Mouse (Mus musculus) CH12.LX (cell line): ENCODE results near the gene Phf3. TPM values are rescaled to one million over a fixed set of nuclear protein-coding genes. Genes with fewer than 3 reads are reported as not detected.

Experiments
- DNase-seq: peaks from one replicate; pipeline ENCODE4 v3.0.0-alpha.2; 2013; ENCODE audit errors: extremely low read depth
- H3K27ac ChIP-seq: 2 replicates; pipeline ENCODE4 v1.5.1; 2012; ENCODE audit warnings: low read depth, mild to moderate bottlenecking, control low read depth, moderate library complexity; ENCODE audit not compliant: insufficient read depth
- H3K27me3 ChIP-seq: replicated peaks from 2 replicates; pipeline ENCODE3; 2012; ENCODE audit warnings: inconsistent platforms
- H3K36me3 ChIP-seq, 2 experiments: replicated peaks in 1 of 2; 2 replicates each; pipeline versions ENCODE3 to v1.6.1; 2012; ENCODE audit warnings: inconsistent platforms in 1 of 2, low read length in 1 of 2, mild to moderate bottlenecking in 1 of 2, mixed read lengths in 1 of 2, moderate library complexity in 1 of 2; ENCODE audit not compliant: control insufficient read depth in 1 of 2, insufficient read depth in 1 of 2
- H3K4me1 ChIP-seq, 2 experiments: 2 replicates each; pipeline ENCODE4 v1.6.1; 2012; ENCODE audit warnings: inconsistent platforms in 1 of 2, moderate library complexity in 1 of 2; ENCODE audit not compliant: insufficient read depth in 2 of 2, control insufficient read depth in 1 of 2
- H3K4me2 ChIP-seq: 2 replicates; pipeline ENCODE4 v1.6.1; 2012; ENCODE audit warnings: low read depth, mild to moderate bottlenecking, control low read depth; ENCODE audit not compliant: poor library complexity, insufficient read depth, severe bottlenecking
- H3K4me3 ChIP-seq, 3 experiments: fragments of 150-350 bp in 1 of 3; sonication (generic) in 1 of 3; replicated peaks in 1 of 3; 2 replicates each; pipeline versions ENCODE3 to v1.5.1; 2011 to 2012; ENCODE audit warnings: low read depth in 2 of 3, low read length in 2 of 3, mild to moderate bottlenecking in 2 of 3, moderate library complexity in 2 of 3, control low read depth in 1 of 3, improper control_type of control experiment in 1 of 3, inconsistent platforms in 1 of 3, mixed read lengths in 1 of 3; ENCODE audit not compliant: poor library complexity in 1 of 3
- H3K79me2 ChIP-seq: replicated peaks from 2 replicates; pipeline ENCODE4 v1.6.1; 2012; ENCODE audit warnings: mild to moderate bottlenecking, moderate library complexity; ENCODE audit not compliant: control insufficient read depth, poor library complexity, insufficient read depth, severe bottlenecking; ENCODE audit errors: extremely low read depth
- H3K9ac ChIP-seq: 2 replicates; pipeline ENCODE4 v1.6.1; 2012; ENCODE audit warnings: low read depth, mild to moderate bottlenecking, control low read depth, moderate library complexity; ENCODE audit not compliant: insufficient read depth
- H3K9me3 ChIP-seq: replicated peaks from 2 replicates; pipeline ENCODE3; 2012; ENCODE audit warnings: low read length, inconsistent platforms, mixed read lengths
- BHLHE40 ChIP-seq: IDR thresholded peaks from 2 replicates; pipeline ENCODE4 v1.6.1; 2011; ENCODE audit warnings: mild to moderate bottlenecking, low read depth, low read length, improper control_type of control experiment
- CTCF ChIP-seq, 2 experiments: IDR thresholded peaks in 1 of 2; conservative IDR thresholded peaks in 1 of 2; 2 replicates each; pipeline ENCODE4 v1.5.1; 2011 to 2012; ENCODE audit warnings: low read depth in 2 of 2, low read length in 2 of 2, improper control_type of control experiment in 1 of 2, inconsistent platforms in 1 of 2, mild to moderate bottlenecking in 1 of 2, moderate library complexity in 1 of 2
- ELF1 ChIP-seq: IDR thresholded peaks from 2 replicates; pipeline ENCODE4 v1.6.1; 2014; ENCODE audit warnings: low read depth, mild to moderate bottlenecking, inconsistent platforms, low read length, improper control_type of control experiment
- EP300 ChIP-seq: IDR thresholded peaks from 2 replicates; pipeline ENCODE4 v1.6.1; 2011; ENCODE audit warnings: low read length, improper control_type of control experiment
- ETS1 ChIP-seq: conservative IDR thresholded peaks from 2 replicates; pipeline ENCODE4 v1.6.1; 2012; ENCODE audit warnings: low read depth, mild to moderate bottlenecking, inconsistent platforms, low read length, improper control_type of control experiment, moderate library complexity
- HCFC1 ChIP-seq: IDR thresholded peaks from 2 replicates; pipeline ENCODE4 v1.6.1; 2012; ENCODE audit warnings: low read depth, mild to moderate bottlenecking, inconsistent platforms, low read length, improper control_type of control experiment
- IRF4 ChIP-seq: IDR thresholded peaks from 2 replicates; pipeline ENCODE4 v1.6.1; 2014; ENCODE audit warnings: low read depth, mild to moderate bottlenecking, inconsistent platforms, low read length, improper control_type of control experiment
- JUN ChIP-seq: IDR thresholded peaks from 2 replicates; pipeline ENCODE4 v1.6.1; 2011; ENCODE audit warnings: low read depth, mild to moderate bottlenecking, low read length, improper control_type of control experiment, moderate library complexity; ENCODE audit not compliant: insufficient read depth
- MEF2A ChIP-seq: IDR thresholded peaks from 2 replicates; pipeline ENCODE4 v1.6.1; 2014; ENCODE audit warnings: low read depth, mild to moderate bottlenecking, inconsistent platforms, low read length, improper control_type of control experiment, borderline replicate concordance
- MXI1 ChIP-seq: IDR thresholded peaks from 2 replicates; pipeline ENCODE4 v1.6.1; 2011; ENCODE audit warnings: mild to moderate bottlenecking, low read depth, low read length, improper control_type of control experiment
- NRF1 ChIP-seq: IDR thresholded peaks from 2 replicates; pipeline ENCODE4 v1.6.1; 2014; ENCODE audit warnings: low read depth, mild to moderate bottlenecking, inconsistent platforms, low read length, improper control_type of control experiment, moderate library complexity
- POLR2A ChIP-seq: IDR thresholded peaks from 2 replicates; pipeline ENCODE4 v1.6.1; 2011; ENCODE audit warnings: low read depth, mild to moderate bottlenecking, improper control_type of control experiment, low read length
- POLR2AphosphoS2 ChIP-seq: IDR thresholded peaks from 2 replicates; pipeline ENCODE4 v1.6.1; 2011; ENCODE audit warnings: low read depth, low read length, improper control_type of control experiment
- RCOR1 ChIP-seq: conservative IDR thresholded peaks from 2 replicates; pipeline ENCODE4 v1.6.1; 2012; ENCODE audit warnings: low read depth, mild to moderate bottlenecking, inconsistent platforms, low read length, improper control_type of control experiment
- SIN3A ChIP-seq: IDR thresholded peaks from 2 replicates; pipeline ENCODE4 v1.6.1; 2012; ENCODE audit warnings: low read length, improper control_type of control experiment, inconsistent platforms
- SMC3 ChIP-seq: IDR thresholded peaks from 2 replicates; pipeline ENCODE4 v1.6.1; 2011; ENCODE audit warnings: low read depth, low read length, improper control_type of control experiment
- TBP ChIP-seq: conservative IDR thresholded peaks from 2 replicates; pipeline ENCODE4 v1.6.1; 2011; ENCODE audit warnings: low read depth, low read length, improper control_type of control experiment
- TCF12 ChIP-seq: IDR thresholded peaks from 2 replicates; pipeline ENCODE4 v1.6.1; 2014; ENCODE audit warnings: low read depth, mild to moderate bottlenecking, inconsistent platforms, low read length, improper control_type of control experiment
- USF1 ChIP-seq: IDR thresholded peaks from 2 replicates; pipeline ENCODE4 v1.6.1; 2014; ENCODE audit warnings: low read depth, mild to moderate bottlenecking, inconsistent platforms, low read length, improper control_type of control experiment
- ZC3H11A ChIP-seq: IDR thresholded peaks from 2 replicates; pipeline ENCODE4 v1.6.1; 2012; ENCODE audit warnings: low read depth, mild to moderate bottlenecking, inconsistent platforms, low read length, improper control_type of control experiment
- ZKSCAN1 ChIP-seq: IDR thresholded peaks from 2 replicates; pipeline ENCODE4 v1.6.1; 2012; ENCODE audit warnings: low read depth, inconsistent platforms, low read length, improper control_type of control experiment, borderline replicate concordance
- ZMIZ1 ChIP-seq: IDR thresholded peaks from 2 replicates; pipeline ENCODE4 v1.6.1; 2012; ENCODE audit warnings: low read depth, mild to moderate bottlenecking, inconsistent platforms, low read length, improper control_type of control experiment
- dilution Hi-C: fragments of 300-500 bp; cut with MboI; formaldehyde crosslinking; loops from 2 replicates; pipeline ENCODE4 v1.14.3; 2020; ENCODE audit warnings: low sequenced_read_pairs; ENCODE audit not compliant: extremely low pct_unique_long_range_greater_than_20kb, extremely low pct_ligation_motif_present
- in situ Hi-C: fragments of 300-500 bp; cut with MboI; formaldehyde crosslinking; loops from 3 replicates; pipeline ENCODE4 v1.14.3; 2019; ENCODE audit warnings: low sequenced_read_pairs, low pct_ligation_motif_present, low pct_unique_long_range_greater_than_20kb, mixed read lengths
- polyA plus RNA-seq: library from polyadenylated mRNA; unstranded; fragments of >175 nt; gene quantifications from 2 replicates; pipeline ENCODE4 v1.2.1, GENCODE M21; 2012; ENCODE audit warnings: low read depth; ENCODE audit not compliant: insufficient read length
- total RNA-seq, 2 experiments: library from RNA; depleted of rRNA; stranded (reverse); fragments of 300-350 nt in 1 of 2; fragments of >200 nt in 1 of 2; gene quantifications; 2 replicates each; pipeline ENCODE4 v1.2.3; 2012 to 2014

The Phf3 gene
- total and polyA plus RNA-seq, 3 experiments: 38.8 to 54.1 (median 40.6) TPM

DNA sequence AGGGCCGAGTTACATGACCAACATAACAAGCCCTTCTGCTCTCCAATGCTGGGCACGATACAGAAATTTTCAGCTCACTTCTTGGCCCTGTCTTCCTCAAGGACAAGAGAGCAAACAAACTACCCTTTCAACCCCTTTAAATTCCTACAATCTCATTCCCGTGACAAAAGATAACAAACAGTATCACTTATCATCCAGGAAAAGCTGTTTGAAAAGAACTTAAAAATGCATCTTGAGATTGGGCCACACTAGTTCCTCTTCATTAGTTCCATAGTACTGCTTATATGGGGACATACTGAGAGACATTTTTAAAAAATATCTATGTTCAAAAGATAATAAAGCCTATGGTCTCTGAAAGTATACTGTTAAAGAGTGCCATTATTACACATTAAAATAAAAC is 23.8 kb downstream of the Phf3 start:
- Histone ChIP-seq H3K4me3 (no peak overlapping the region), H3K9me3 (no peaks in the 10 kb centered on the region), H3K27ac (no peak overlapping the region), H3K4me1 (peaks cover 0 to 18% of the 10 kb centered on the region in 2 experiments; a peak in 2 of 4 replicates), H3K4me2 (no peak overlapping the region), H3K36me3 (peaks cover 8 to 47% of the 10 kb centered on the region in 2 experiments), H3K27me3 (no peaks in the 10 kb centered on the region), H3K9ac (no peak overlapping the region), H3K79me2 (peaks cover 14% of the 10 kb centered on the region; the same call in 1 of the 2 replicates)
- no peak for DNase-seq
- in situ Hi-C loops (no loop called here), dilution Hi-C loops (no loop called here)
- no peak for TF ChIP-seq ETS1
- TF ChIP-seq USF1: no peak
- no peak for TF ChIP-seq RCOR1
- no peak for TF ChIP-seq POLR2AphosphoS2
- TF ChIP-seq HCFC1: no peak

DNA sequence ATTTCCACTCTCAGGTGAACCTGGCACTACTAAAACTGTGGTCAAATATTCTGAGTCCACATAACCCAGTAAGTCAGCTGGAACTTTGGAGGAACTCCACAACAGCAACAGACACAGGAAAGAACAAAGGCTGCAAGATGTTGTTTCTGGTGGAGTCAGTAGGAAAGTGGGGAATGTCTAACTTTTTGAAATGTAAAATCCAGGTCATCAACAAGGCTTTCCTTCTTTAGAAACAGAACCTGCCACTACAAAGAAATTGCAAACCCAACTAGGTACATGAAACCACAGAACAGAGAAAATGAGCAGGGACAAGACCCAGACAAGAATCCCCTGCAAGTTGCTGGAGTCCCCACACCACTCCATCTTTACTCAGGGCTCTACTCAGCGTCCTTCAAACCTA is 26.0 kb downstream of the Phf3 start:
- dilution Hi-C loops: no loop called here

DNA sequence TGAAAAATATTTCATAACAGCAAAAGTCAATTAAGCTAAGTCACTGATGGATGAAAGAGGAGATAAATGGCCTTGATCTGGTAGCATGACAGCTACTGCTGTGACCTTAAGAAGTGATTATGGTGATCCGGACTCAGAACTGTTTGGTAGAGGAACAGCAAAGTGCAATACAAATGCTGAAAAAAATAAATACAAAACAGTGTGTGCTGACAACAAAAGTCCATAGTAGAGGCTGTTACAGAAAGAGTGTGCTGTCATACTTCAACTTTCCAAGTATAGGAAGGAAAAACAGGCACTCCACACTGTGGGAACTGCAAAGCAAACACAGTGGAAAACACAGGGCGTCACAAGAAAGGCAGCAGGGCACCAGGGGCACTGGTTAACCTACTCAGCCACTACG is 34.1 kb downstream of the Phf3 start:
- no peak for TF ChIP-seq ZKSCAN1
- TF ChIP-seq BHLHE40: no peak
- no peak for TF ChIP-seq TBP
- TF ChIP-seq HCFC1: no peak
- TF ChIP-seq CTCF (conservative IDR thresholded peaks at IDR 0.05 in 1 of 2, IDR thresholded peaks at IDR 0.05 in 1 of 2; ENCODE audit: low read depth in 2 of 2, low read length in 2 of 2): no peak
- TF ChIP-seq MXI1: no peak
- TF ChIP-seq SMC3: no peak
- TF ChIP-seq POLR2A: no peak
- no peak for TF ChIP-seq JUN
- no peak for TF ChIP-seq NRF1
- no peak overlapping the region for H3K27ac ChIP-seq
- dilution Hi-C loops (no loop called here), in situ Hi-C loops (no loop called here)
- peaks cover 15 to 58% of the 10 kb centered on the region in 2 experiments for H3K36me3 ChIP-seq
- no peak for DNase-seq
- H3K9me3 ChIP-seq: no peaks in the 10 kb centered on the region
- no peak overlapping the region for H3K4me2 ChIP-seq
- H3K27me3 ChIP-seq: no peaks in the 10 kb centered on the region
- peaks cover 6% of the 10 kb centered on the region for H3K79me2 ChIP-seq
- H3K4me3 ChIP-seq: no peak overlapping the region
- H3K9ac ChIP-seq: no peak overlapping the region
- peaks cover 0 to 4% of the 10 kb centered on the region in 2 experiments; a peak in 1 of 4 replicates for H3K4me1 ChIP-seq

More for the DNA sequence above, 26.0 kb downstream of the Phf3 start:
- Histone ChIP-seq H3K4me2 (no peak overlapping the region), H3K9me3 (no peaks in the 10 kb centered on the region), H3K27ac (no peak overlapping the region), H3K79me2 (peaks cover 19% of the 10 kb centered on the region; the same call in 1 of the 2 replicates), H3K4me3 (no peak overlapping the region)
- no peak for DNase-seq
- in situ Hi-C loops: no loop called here
- TF ChIP-seq MEF2A: no peak
- no peak for TF ChIP-seq EP300
- TF ChIP-seq ZC3H11A: no peak
- TF ChIP-seq ZMIZ1: no peak
- TF ChIP-seq RCOR1: no peak
- TF ChIP-seq IRF4: no peak
- TF ChIP-seq TCF12: no peak
- no peak for TF ChIP-seq ELF1
- no peak for TF ChIP-seq ZKSCAN1
- no peak for TF ChIP-seq TBP
- no peak for TF ChIP-seq SIN3A
- TF ChIP-seq POLR2A: no peak
- TF ChIP-seq, all 38 proteins: peak for 0
- no peak overlapping the region for H3K9ac ChIP-seq
- peaks cover 0 to 18% of the 10 kb centered on the region in 2 experiments; a peak in 2 of 4 replicates for H3K4me1 ChIP-seq
- no peaks in the 10 kb centered on the region for H3K27me3 ChIP-seq
- H3K36me3 ChIP-seq: peaks cover 5 to 43% of the 10 kb centered on the region in 2 experiments
